Mouse (Mus musculus) spleen, adult 18-20 months (tissue): ENCODE measurements around the gene Ankfn1.

Source experiments
- DNase-seq, 2 experiments: peaks; one replicate each; pipeline ENCODE4 v3.0.0; 2022; ENCODE audit warnings: mixed read lengths in 2 of 2

The Ankfn1 gene

GRCm38 (mm10) chr11:89358546-89358945 lies 418.9 kb downstream of the Ankfn1 start:
- DNase-seq = no peak

GRCm38 (mm10) chr11:89356479-89356878 lies 421.0 kb downstream of the Ankfn1 start:
- DNase-seq = no peak

GRCm38 (mm10) chr11:89356018-89356417 lies 421.4 kb downstream of the Ankfn1 start:
- DNase-seq = no peak

- no peak for DNase-seq
Measured at GRCm38 (mm10) chr11:89340238-89340637, 437.2 kb downstream of the Ankfn1 start.
